In the genomic region with DNA sequence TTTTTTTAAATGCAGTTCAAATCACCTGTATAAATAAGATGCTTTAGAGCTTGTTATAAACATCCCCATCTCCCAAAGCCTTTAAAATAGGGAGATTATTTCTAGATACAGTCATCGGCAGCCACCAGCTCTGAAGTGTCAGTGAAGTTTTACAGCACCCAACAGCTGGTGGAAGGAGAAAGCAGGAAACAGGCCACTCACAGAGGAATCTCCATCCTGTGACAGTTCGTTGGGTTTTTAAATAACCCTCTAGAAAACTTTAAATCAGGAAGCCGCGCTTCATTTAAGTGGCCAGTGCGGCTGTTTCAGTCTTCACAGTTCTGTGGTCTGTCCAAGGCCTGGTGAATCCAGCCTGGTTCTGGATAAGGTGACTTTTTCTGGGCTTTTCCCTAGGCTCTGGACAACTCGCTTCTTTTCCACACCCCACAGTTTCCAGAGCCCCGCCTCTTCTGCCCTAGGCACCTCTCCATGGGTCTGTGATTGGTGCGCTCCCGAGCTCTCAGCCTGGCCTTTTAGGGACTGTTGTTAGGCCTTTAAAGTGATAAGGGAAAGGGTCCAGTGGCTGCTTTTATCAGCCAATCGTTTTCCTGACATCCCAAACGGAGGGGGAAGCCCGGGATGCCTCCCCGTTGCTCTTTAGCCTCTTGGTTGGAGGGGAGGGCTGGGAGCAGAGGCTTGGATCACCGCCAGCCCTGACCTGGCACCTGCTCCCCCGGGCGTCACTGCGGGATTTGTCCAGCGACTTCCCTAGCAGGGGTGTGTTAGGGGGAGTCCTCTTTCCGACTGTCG, we compare ENCODE assay signal across 8 mouse cellular contexts. TPM values are rescaled to one million over a fixed set of nuclear protein-coding genes. Genes with fewer than 3 reads are reported as not detected.
A peak's percentile ranks its signal among the peaks of the same experiment; 100 is the strongest.
DNase-seq lines count a peak whose midpoint lies in the region; ATAC-seq lines count a peak whose summit lies in the region.

A gene (plus strand): TSS at position 538 of the 789 bp plus-strand sequence.

- peak; percentile 61 for ATAC-seq in forebrain, embryonic 16.5 days
- peak; percentile 85 for ATAC-seq in limb, embryonic 12.5 days (ENCODE audit: insufficient number of reproducible peaks, insufficient read depth, low FRiP score, low TSS enrichment, low read depth)
- ATAC-seq in midbrain, embryonic 13.5 days: peak; percentile 79

- no peaks in the 10 kb centered on the region for H3K36me3 ChIP-seq in forebrain, embryonic 16.5 days (ENCODE audit: control insufficient read depth, insufficient read depth)
- H3K36me3 ChIP-seq in limb, embryonic 12.5 days: no peaks in the 10 kb centered on the region
- H3K36me3 ChIP-seq in midbrain, embryonic 13.5 days: no peaks in the 10 kb centered on the region

- H3K4me3 ChIP-seq in forebrain, embryonic 16.5 days (replicated peaks; ENCODE audit: low read length): 0 out of 2 replicates have a peak within 1 kb of the TSS, but pooled peaks have one; percentile 3
- H3K4me3 ChIP-seq in limb, embryonic 12.5 days (replicated peaks): peak within 1 kb of the TSS; percentile 30
- peak within 1 kb of the TSS; percentile 29 for H3K4me3 ChIP-seq in midbrain, embryonic 13.5 days (replicated peaks)

- H3K9ac ChIP-seq in forebrain, embryonic 16.5 days (replicated peaks; ENCODE audit: low read depth, low read length): 0 out of 2 replicates have a peak within 1 kb of the TSS, but pooled peaks have one; percentile 3
- H3K9ac ChIP-seq in limb, embryonic 12.5 days (replicated peaks): peak within 1 kb of the TSS; percentile 18; the same call in 1 of the 2 replicates
- H3K9ac ChIP-seq in midbrain, embryonic 13.5 days (replicated peaks): peak within 1 kb of the TSS; percentile 51

- no peak within 1 kb of the TSS for H3K27ac ChIP-seq in forebrain, embryonic 16.5 days (ENCODE audit: low read length)
- H3K27ac ChIP-seq in limb, embryonic 12.5 days: peak within 1 kb of the TSS; percentile 23; the same call in 1 of the 2 replicates
- H3K27ac ChIP-seq in midbrain, embryonic 13.5 days: no peak within 1 kb of the TSS

- no peaks in the 10 kb centered on the region for H3K9me3 ChIP-seq in forebrain, embryonic 16.5 days (ENCODE audit: control insufficient read depth, low read length)
- H3K9me3 ChIP-seq in limb, embryonic 12.5 days: 0 out of 2 replicates have a peak, but pooled peaks cover 4% of the 10 kb centered on the region
- H3K9me3 ChIP-seq in midbrain, embryonic 13.5 days: no peaks in the 10 kb centered on the region

- H3K4me2 ChIP-seq in forebrain, embryonic 16.5 days (ENCODE audit: low read length): peak within 1 kb of the TSS; percentile 44
- H3K4me2 ChIP-seq in limb, embryonic 12.5 days: peak within 1 kb of the TSS; percentile 65
- H3K4me2 ChIP-seq in midbrain, embryonic 13.5 days (replicated peaks): peak within 1 kb of the TSS; percentile 58

- WGBS in forebrain, embryonic 16.5 days: 10% methylated on average over 20 of the region's 20 CpGs
- WGBS in limb, embryonic 12.5 days: 2% methylated on average over 20 of the region's 20 CpGs
- WGBS in midbrain, embryonic 13.5 days: 7% methylated on average over 20 of the region's 20 CpGs

- H3K27me3 ChIP-seq in forebrain, embryonic 16.5 days (replicated peaks; ENCODE audit: control insufficient read depth, insufficient read depth, low read length): no peaks in the 10 kb centered on the region
- no peaks in the 10 kb centered on the region; the same call in 1 of the 2 replicates for H3K27me3 ChIP-seq in limb, embryonic 12.5 days
- no peaks in the 10 kb centered on the region for H3K27me3 ChIP-seq in midbrain, embryonic 13.5 days

- peak; percentile 56 for DNase-seq in ES-CJ7 (ENCODE audit: low read depth, low spot score)
- DNase-seq in cerebellum, adult 11-12 months: peak; percentile 63
- peak; percentile 93 for DNase-seq in heart, postnatal 4 days
- peak; percentile 48 for DNase-seq in urinary bladder, adult 2 months (ENCODE audit: low spot score)
- DNase-seq in left cerebral cortex, adult 11 months (ENCODE audit: low spot score): no peak

- H3K4me1 ChIP-seq in forebrain, embryonic 16.5 days (replicated peaks; ENCODE audit: control insufficient read depth, insufficient read depth, low read length): peaks cover 5% of the 10 kb centered on the region
- peaks cover 21% of the 10 kb centered on the region for H3K4me1 ChIP-seq in limb, embryonic 12.5 days (replicated peaks)
- H3K4me1 ChIP-seq in midbrain, embryonic 13.5 days (replicated peaks): peaks cover 10% of the 10 kb centered on the region

RNA-seq across cellular contexts. Expression of the gene that starts here (rescaled TPM):
- polyA plus RNA-seq in forebrain, embryonic 16.5 days (2015; fragmentation: Nextera tagmentation; extraction: Ambion mirVana): 1.0 and 2.1 TPM in 2 replicates
- 100 to 1,000 TPM; 519 to 549 TPM for total RNA-seq in heart, postnatal 4 days (2021)
- 1.7 and 2.9 TPM in 2 replicates for polyA plus RNA-seq in limb, embryonic 12.5 days (2016; fragmentation: Nextera tagmentation; extraction: Ambion mirVana)
- polyA plus RNA-seq in midbrain, embryonic 13.5 days (2015; fragmentation: Nextera tagmentation; extraction: Ambion mirVana): 1.3 and 1.7 TPM in 2 replicates
- 199 and 332 TPM in 2 replicates for polyA plus RNA-seq in urinary bladder, adult 2 months (2012; rRNA removed)

Comparison
In these comparisons a context has a peak if more than half of its experiments do, and no peak if none do; other contexts are left out.
1. RNA of the gene that starts here (polyA plus RNA-seq): 199 to 332 TPM in urinary bladder, adult 2 months; 1.7 to 2.9 TPM in limb, embryonic 12.5 days, 1.3 to 1.7 TPM in midbrain, embryonic 13.5 days and 1.0 to 2.1 TPM in forebrain, embryonic 16.5 days; every median in the first group is over 10 times any median in the second.
2. Peak in every context shown above with its lines, with median percentiles within 50 percentile points of each other: ATAC-seq, H3K4me2 ChIP-seq, H3K4me3 ChIP-seq and H3K9ac ChIP-seq.